Mouse (Mus musculus) lung, postnatal 10 days (tissue): ENCODE measurements at regions not wholly inside any gene's neighbourhood (a gene's known extent, or its start where the extent isn't known, plus 50 kb on each side); places are given as distances from the start of the nearest gene placed in this dataset.

ENCODE experiments used
- DNase-seq: peaks from one replicate; pipeline ENCODE4 v3.0.0; 2021

- DNase-seq = no peak
Measured at GRCm38 (mm10) chr8:91866076-91866475, 64.2 kb upstream of the Irx3 start.

- DNase-seq = no peak
Measured at GRCm38 (mm10) chr8:91865361-91865760, 63.5 kb upstream of the Irx3 start.

GRCm38 (mm10) chr8:91863505-91863904 is 61.6 kb upstream of the Irx3 start:
- DNase-seq = no peak

GRCm38 (mm10) chr8:91855881-91856280 is 54.0 kb upstream of the Irx3 start:
- no peak for DNase-seq

- DNase-seq = no peak
Measured at GRCm38 (mm10) chr8:91854369-91854768, 52.5 kb upstream of the Irx3 start.

GRCm38 (mm10) chr8:91853803-91854202 is 51.9 kb upstream of the Irx3 start:
- DNase-seq = no peak

- peak; percentile 66 for DNase-seq
Measured at GRCm38 (mm10) chr8:91853336-91853735, 51.5 kb upstream of the Irx3 start.
